Mouse (Mus musculus): ENCODE data around the gene Tnfrsf22.

DNA sequence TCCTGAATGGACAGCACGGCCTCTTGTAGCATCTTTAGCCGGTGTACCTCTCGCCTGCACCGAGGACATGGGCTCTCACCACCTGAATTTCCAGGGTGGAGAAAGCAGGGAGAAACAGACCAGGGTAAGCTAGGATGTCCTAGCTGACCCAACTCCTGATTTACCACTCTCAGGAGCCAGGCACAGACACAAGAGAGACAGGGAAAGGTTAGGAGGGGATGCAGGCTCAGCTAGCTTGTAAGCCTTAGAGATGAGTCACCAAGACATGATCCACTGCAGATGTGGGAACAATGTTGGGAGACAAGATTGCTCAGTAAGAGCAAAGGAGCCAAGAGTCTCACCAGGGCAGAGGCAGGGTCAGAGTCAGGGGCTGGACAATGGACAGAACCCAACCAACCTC, 42.4 kb upstream of the Tnfrsf22 start:
- TF ChIP-seq CTCF (IDR thresholded peaks at IDR 0.05; ENCODE audit: borderline replicate concordance, extremely low read depth, insufficient read depth, insufficient read length) (no peak), POLR2A (IDR thresholded peaks at IDR 0.05; ENCODE audit: borderline replicate concordance, extremely low read depth, insufficient read depth, insufficient read length, poor library complexity, severe bottlenecking) (no peak)
